Mouse (Mus musculus): ENCODE data around the gene Adora3.

GRCm38 (mm10) chr3:105891141-105891540, 20.5 kb downstream of the Adora3 start:
- TF ChIP-seq GATA1 (IDR thresholded peaks at IDR 0.05; ENCODE audit: borderline replicate concordance, low read length) (no peak), FLI1 (IDR thresholded peaks at IDR 0.05; ENCODE audit: low read length) (no peak)

Data from megakaryocyte, embryonic 14.5 days (primary cell).